Mouse (Mus musculus) ZHBTc4 (cell line): ENCODE measurements around the gene Nphs1.

Experiments
- DNase-seq: peaks from one replicate; pipeline ENCODE4 v3.0.0-alpha.2; 2011; ENCODE audit warnings: low read depth, low spot score

Gene Nphs1

DNA sequence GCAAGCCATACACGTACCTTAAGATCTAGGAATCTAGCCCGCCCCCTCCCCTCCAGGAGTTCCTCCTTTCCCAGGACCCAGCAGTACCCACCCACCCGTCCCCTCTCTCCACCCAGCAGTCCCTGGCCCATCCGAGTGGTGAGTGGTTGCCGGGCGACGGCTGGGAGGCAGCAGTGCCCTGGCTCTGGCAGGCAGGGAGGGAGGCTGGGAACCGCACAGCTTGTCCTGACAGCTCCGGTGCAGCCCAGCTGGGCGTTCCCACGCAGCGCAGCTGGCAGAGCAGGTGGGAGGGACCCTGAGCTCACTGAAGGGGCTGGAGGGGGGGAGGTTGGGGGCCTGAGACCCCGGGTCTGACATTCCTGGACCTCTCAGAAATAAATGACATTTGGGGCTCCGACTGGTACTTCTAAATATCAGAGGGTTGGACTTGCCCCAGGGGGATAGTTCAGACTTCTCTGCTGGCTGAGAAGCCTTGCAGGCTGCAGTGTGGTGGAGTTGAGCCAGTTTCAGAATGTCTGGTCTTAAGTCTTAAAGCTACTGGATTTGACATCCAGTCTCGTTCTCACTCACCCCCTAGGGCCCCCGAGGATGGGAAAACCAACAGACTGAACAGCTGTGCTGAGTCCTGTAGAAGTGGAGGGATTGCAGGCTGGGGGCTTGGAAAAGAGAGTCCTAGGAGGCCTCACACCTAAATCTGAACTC is at the start of gene Nphs1, which contains the start of gene Kirrel2:
Gene Nphs1, plus strand, starts transcription at position 687 of the 702 bp plus-strand sequence.
Gene Kirrel2, minus strand, starts transcription at position 62 of the 702 bp plus-strand sequence.
- peak; percentile 46 for DNase-seq

DNA sequence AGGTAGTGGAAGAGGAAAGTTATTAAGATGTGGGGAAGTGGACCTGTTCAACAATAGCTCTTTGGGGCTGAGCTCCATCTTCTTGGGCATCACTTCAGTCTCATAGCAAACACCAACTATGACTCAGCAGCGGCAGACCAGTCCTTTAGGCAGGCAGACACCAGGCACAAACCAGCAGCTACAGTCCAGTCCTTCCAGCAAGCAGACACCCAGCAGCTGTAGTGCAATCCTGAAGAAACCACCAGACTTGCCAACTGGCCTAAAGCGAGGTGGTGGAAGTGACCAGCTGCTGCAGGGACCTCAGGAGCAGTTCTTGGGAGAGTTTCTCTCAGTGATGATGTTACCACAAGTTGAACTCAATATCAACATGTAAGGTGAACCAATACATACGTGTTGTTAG is 49.5 kb upstream of the Nphs1 start:
- no peak for DNase-seq

DNA sequence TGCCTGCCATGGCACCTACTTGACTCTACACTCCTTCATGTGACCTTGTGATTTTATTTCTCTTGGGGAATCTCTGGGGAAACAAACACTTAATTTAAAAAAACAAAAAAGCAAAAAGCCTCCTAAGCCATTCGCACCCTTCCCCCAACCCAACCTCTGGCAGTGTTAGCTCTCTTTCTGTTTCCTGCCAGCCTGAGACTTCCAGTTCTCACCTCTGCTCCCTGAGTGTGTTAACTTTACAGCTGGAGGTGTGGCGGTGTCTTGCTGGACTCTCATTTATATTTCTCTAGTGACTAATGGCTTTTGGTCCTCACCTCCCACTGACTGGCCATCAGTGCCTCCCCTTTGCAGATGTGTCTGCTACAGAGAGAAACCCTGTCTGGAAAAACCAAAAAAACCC is 48.3 kb upstream of the Nphs1 start:
- no peak for DNase-seq

DNA sequence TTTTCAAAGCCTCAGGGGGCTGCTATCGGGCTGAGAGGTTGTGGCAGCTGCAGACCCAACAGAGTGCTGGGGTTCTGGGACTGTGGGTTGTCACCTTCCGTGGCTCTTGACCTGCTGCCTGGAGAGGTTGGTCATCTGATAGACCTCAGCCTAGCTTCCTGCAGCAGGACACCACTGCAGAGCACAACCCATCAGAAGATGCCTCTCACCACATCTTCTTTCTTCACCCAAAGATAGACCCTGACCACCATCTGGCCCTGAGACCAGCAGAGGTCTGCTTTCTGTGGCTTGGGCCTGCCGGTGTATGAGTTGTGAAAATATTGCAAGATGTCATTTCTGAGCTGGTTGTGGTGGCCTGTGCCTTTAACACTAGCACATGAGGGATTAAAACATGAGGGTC is 47.1 kb upstream of the Nphs1 start:
- DNase-seq, result no peak

DNA sequence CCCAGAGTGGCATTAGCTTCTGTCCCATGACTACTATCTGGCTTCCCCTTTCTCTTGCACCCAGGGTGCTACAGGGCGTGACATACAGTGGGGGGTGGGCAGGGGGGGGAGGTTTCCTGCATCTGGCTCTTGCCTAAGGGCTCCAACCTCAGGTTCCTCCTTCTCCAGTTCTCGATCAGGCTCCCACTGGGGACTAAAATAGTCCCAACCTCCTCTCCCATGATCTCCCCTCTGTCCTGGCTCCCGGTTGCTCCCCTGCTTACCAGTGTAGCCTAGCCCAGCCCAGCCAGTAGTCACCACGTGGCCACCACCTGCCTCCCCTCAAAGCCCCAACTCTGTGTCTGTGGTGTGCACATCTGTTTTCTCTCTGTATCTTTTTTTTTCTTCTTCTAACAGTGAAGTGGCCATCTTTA is 45.4 kb upstream of the Nphs1 start:
- no peak for DNase-seq

DNA sequence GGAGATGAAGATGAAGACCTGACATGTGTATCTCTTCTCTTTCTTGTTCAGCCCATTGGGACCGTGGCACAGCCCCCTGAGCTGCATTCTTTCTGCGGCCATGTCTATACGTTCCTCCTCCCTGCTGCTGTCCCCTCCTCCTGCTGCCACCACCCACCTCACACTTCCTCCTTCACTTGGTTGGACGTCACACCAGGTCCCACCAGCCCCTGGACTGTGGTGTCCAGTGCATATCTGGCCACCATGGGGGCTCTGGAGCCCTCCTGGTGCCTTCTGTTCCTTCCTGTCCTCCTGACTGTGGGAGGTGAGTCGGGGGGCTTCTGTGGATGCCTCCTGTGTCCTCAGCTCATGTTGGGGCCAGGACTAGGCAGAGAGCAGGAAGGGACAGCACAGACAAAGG is 44.5 kb upstream of the Nphs1 start, which contains the start of gene Tyrobp:
Gene Tyrobp, plus strand, starts transcription at position 165 of the 400 bp plus-strand sequence.
- no peak for DNase-seq

DNA sequence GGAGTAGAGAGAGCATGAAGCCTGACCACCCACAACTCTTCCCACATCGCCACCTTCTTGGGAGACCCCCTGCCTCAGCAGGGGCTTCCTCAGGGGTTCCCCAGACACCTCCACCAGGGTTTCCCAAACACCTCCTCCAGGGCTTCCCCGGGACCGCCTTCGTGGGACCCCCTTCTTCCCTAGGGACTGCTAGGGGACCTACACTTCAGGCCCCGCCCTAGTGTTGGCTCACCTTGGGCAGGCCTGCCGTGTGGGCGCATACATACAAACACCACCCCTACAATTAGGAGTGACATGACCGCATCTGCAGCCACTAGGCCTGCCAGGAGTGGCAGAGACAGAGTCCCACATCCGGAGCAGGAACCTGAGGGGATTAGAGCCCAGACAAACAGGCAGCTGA is 40.3 kb upstream of the Nphs1 start:
- no peak for DNase-seq

DNA sequence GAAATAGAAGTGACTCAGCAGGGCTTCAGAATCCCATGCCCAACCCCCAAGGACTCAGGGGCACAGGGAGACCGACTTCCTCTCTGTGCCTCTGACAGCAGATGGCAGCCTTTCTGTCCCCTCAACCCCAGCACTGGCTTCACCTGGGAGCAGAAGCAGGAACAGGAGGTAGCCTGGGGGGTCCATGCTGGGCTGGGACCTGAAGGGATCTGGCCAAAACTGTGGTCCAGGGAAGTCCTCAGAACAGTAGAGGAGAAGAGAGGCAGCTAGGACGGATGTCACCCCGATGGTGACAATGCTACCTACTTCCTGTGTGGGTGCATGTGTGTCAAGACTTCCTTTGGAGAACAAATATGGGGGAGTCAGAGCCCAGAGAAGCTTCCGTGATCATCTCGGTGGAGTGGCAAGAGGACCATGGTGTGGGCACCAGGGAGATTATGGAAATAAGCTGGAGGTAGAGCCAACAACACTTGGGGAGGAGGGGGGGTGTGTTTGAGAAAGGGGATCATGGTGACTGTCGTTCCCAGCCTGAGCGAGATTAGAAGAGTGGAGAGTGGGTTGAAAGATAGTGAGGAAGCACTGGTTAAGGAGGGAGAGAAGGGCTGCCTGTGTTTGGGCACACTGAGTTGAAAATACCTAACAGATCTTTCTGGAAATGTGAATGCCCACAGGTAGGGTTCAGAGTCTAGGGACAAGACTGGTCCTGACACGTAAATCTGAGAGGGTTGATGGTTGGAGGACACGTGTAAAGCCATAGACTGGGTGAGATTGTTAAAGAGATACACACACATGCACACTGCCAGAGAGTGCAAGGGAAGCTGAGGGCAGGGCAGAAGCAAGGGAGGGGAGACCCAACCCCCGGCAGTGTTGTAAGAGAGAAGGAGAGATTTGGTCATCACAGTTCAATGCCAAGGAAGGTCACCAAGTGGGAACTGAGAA is 38.3 kb upstream of the Nphs1 start, which contains the start of gene Hcst:
Gene Hcst, minus strand, starts transcription at position 294 of the 939 bp plus-strand sequence.
- no peak for DNase-seq

DNA sequence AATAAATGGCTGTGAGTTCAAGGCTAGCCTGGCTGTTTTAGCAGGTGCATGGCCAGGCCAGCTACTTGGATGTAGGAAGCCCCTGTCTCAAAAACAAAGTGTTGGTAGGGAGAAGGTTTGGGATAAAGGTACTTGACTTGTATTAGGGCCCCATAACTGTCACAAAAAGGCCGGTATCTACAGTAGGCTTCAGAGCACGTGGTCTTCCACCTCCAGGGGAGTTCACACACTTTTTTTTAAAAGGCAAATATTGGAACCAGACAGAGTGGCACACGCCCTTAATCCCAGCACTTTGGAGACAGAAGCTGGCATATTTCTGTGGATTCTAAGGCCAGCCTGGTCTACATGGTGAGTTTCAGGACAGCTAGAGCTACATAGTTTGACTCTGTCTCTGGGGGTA is 37.4 kb upstream of the Nphs1 start:
- no peak for DNase-seq

DNA sequence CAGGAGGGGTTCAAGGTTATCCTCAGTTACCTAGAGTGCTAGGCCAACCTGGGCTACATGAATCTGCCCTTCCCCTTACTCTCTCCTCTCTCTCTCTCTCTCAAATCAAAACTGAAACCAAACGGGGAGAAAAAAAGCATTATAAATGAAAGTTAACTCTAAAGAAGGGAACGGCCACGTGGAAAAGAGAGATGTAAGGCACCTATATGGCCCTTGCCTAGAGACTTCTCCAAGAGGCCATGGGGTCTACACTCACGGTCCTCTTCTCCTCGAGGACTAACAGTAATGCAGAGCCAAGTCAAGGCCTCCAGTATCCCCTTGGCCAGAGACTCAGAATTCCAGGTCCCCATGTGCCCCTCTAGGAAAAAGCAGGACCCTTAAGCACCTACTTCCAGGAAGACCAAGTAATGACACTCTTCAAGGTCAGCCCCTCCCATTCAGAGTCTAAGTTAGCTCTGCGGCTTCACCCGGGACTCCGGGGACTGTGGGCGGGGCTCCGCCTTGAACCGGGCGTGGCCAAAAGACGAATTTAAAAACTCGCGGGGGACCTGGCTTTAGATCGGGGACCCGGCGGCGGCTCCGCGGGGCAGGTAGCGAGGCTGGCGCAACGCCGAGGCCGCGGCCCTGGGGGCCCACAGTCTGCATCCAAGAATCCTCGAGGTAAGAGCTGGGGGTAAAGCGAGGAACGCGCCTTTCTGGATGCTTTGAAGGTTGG is 36.8 kb upstream of the Nphs1 start, which contains the start of gene Nfkbid:
Gene Nfkbid, plus strand, starts transcription at position 558 of the 715 bp plus-strand sequence.
- peak; percentile 84 for DNase-seq

DNA sequence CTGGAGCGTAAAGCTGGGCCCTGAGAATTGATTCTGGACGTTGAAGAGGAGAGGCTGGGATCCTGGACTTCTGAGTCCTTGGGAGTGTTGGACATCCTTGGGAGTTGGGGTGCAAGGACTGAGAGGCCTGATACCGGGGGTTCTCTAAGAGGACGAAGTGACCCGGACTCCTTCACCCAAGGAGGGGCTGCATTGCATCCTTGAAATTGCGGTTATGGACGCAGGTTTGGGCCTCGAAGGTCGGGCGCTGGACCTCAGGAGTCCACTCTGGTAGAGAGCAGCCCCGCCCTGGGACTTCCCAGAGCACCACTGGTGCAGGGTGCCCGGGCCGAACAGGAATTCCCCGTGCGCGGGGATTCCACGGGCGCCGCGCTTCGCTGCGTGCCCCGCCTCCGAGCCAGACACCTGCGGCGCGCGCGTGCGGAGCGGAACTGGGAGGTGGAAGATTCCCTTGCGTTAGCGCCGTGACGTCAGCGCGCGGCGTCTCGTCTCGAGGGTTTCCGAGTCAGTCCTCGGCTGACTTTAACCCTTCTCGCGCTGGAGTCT is 36.2 kb upstream of the Nphs1 start:
- DNase-seq, result peak; percentile 95

DNA sequence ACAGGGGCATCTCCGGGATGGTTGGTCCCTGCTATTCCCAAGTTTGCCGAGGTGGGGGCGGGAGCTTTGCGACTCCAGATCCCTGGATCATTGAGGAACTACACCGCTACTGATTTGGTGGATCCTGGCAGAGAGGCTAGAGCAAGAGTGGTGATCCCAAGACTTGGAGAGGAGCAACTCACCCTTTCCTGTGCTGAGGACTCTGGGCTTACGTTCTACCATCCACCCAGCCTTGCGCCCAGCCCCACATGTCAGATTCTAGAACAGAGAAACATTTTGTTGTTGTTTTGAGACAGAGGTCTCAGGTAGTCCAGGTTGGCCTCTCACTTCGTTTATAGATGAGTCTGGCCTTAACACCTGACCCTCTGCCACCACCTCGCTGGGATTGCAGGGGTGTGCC is 35.6 kb upstream of the Nphs1 start:
- DNase-seq, result no peak

DNA sequence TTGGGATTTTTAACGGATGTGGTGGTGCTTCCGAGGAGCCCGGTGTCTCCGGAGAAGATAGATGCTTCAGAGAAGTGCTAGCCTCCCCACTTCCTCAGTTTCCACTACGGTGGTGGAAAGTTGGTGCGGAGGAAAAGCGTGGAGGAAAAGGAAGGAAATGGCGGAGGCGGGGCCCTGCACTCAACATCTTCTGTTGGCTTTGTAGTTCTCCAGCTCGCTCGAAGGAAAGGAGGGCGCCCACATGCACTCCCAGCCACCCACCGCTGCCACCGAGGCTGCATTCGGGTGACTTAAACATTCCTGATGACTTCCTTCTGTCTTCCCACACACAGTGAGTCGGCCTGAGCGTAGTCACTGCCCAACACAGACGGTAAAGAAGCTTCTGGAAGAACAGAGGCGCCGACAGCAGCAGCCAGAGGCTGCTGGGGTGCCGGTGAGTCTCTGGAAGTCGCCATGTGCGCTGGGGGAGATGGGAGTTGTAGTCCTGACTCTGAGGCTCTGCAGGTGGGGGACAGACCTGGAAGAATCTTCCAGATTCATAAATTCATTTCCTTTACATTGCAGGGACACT is 35.0 kb upstream of the Nphs1 start:
- DNase-seq, result no peak

DNA sequence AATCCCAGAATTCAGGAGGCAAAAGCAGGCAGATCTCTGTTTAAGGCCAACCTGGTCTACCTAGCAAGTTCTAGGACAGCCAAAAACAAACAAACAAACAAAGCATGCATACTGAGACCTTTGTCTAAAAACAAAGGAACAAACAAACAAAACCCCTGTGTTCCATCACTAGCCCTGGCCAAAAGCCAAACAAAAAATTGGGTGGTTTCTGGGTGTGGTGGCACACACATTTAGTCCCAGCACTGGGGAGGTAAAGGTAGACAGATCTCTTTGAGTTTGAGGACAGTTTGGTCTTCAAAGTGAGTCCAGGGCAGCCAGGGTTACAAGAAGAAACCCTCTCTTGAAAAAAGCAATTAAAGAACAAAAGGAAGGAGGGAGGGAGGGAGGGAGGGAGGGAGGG is 28.8 kb upstream of the Nphs1 start:
- no peak for DNase-seq

DNA sequence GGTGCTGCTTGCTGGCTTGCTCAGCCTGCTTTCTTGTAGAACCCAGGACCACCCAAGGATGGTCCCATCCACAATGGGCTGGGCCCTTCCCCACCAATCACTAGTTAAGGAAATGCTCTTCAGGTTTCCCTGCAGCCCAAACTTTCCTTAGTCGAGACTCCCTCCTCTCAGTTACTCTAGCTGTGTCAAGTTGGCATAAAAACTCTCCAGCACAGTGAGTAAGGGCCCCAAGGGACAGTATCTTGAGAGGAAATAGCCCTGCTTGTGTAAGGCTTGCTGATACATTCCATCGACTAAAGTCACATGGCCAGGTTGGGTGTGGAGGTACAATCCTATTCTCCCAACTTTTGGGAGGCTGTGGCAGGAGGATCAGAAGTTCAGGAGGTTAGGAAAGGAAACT is 27.9 kb upstream of the Nphs1 start:
- no peak for DNase-seq

DNA sequence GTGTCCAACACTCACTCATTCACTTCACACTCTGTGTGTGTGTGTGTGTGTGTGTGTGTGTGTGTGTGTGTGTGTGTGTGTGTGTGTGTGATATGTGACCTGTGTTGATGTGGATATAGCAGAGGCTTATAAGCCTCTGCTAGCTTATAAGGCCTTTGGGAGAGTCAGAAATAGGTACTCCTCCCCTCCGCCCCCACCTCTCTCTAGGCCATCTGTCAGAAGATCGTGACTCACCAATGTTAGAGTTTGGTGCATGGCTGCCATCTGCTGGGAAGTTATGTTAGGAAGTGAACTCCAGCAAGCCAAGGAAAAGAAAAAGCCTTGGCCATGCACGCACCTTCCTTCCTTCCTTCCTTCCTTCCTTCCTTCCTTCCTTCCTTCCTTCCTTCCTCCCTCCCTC is 26.3 kb upstream of the Nphs1 start:
- DNase-seq, result peak; percentile 64

DNA sequence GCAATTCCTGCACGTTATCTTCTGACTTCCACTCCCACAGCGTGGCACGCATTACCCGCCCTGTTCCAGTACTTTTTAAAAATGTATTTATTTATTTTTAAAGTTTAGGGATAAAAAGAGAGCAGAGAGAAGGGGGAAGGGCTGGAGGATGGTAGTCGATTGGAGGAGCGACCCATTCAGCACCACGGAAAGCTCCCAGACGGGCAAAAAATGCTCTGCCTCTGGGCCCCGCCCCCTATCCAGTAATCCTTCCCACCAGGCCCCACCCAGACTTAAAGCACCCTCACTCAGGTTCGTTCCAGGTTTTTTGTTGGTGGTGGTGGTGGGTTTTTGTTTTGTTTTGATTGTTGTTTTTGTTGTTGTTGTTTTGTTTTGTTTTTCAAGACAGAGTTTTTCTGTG is 23.9 kb upstream of the Nphs1 start:
- peak; percentile 80 for DNase-seq

DNA sequence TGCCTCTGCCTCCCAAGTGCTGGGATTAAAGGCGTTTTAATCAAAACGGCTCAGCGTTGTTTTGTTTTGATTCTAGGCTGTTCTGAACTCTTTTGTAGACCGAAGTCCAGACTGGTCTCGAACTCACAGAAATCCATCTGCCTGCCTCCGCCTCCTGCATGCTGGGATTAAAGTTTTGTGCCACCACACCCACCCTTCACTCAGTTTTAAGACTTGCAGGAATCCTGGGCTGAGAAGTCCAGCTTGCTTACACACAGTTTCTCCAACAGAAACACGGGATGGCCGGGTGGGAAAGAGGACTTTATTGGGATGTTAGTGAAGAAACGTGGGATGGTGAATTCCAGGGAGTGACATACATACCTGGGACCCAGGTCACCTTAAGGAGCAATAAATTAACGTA is 23.4 kb upstream of the Nphs1 start:
- DNase-seq, result peak; percentile 41

DNA sequence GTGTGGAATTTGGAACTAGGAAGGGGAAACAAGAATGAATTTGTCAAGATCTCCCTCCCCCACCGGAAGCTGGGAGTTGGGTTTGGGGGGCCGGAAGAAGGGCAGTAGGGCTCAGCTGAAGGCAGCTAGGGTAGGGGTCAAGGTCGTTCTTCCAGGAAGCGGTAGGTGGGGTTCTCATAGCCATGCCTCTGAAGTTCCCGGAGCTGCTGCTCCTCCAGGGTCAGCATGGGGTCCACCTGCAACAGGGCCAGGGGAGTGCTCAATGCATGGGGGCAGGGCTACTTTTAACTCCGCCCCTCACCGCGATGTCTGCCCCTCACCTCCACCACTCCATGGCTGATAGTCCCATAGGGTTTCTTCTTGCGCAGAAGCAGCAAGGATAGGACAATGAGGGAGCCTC is 23.0 kb upstream of the Nphs1 start:
- peak; percentile 67 for DNase-seq

DNA sequence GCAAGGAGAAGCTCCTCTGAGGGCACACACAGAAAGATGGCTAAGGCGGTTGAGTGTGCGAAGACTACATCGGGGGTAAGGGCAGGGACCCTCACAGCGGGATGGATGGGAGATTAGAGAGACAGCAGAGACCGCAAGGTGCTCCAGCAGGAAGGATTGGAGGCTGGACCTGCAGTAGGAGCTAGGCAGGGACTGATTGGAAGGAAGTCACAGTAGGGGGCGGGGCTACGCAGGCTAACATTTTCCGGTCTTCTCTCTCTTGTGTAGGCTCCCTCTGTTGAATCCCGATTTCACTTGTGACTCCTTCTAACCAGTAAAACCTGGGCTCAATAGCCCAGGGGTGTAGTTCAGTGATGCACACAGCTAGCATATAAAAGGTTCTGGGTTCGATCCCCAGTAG is 21.2 kb upstream of the Nphs1 start:
- DNase-seq, result peak; percentile 95

DNA sequence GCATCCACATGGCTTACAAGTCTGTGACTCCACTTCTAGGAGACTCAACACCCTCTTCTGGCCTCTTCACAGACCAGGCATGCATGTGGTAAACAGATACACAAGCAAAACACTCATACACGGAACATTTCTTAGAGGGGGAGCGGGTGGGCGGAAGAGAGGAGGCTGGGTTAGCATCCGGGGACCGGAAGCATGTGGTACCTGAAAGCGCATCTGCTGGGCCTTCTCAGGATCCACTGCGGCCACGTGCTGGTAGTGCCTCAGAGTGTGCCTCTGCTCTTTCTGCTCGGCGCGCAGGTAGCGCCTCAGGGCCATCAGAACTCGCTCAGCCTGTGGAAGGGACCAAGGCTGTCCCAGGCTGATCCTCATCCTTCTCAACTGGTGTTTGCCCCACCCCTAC is 18.4 kb upstream of the Nphs1 start:
- DNase-seq, result no peak
